Mouse (Mus musculus): ENCODE data around the gene Pld6.
A peak's percentile ranks its signal among the peaks of the same experiment; 100 is the strongest.

The Pld6 gene

DNA sequence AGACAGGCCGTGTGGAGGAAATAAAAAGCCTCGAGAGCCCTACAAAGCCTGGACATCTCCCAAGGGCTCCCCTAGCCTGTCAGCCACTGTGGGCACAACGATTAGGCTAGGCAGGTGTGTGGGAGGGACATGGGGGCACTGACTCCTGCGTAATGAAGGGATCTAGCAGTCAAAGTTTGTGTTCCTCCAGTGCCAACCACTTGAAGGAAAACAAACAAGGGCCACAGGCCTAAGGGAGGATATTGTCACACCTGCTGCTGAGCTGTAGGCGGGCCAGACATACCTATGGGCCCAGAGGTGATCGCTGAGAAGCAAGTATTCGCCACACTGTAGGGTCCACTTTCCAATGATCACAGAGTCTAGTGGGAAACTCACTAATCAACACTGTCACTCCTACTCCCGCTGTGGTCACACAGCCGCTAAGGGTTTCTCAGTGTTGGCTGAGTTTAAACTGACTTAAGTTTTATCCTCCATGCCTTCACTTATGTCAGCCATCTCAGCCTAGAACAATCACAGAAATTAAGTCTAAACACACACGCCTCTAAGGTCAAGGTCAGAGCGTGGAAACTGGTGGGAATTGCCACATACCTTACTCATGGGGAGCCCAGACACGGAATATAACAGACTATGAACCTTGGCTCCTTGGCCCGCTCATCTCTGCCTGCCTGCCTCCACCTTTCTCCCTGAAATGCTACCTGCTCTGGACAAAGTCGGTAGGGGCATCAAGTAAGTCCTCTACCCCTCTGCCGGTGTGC is 824 bp downstream of the Pld6 start:
- DNase-seq (ENCODE audit: low read depth) = no peak

DNA sequence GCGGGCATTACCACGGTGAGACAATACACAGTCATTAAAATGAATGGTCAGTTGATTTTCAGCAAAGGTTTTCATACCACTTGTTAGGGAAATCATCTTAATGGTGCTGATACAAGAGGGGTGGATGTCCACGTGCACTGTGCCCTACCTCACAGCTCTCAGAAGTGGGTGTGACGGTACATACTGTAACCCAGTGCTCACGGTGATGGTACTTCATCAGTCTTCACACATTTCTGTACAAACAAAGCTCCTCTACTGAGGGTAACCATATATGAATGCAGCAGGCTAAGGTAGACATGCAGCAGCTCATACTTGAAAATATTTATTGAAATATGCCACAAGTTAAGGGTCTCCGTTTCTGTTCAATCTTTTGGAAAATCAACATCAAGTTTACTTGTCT is 3.9 kb downstream of the Pld6 start:
- no peak for DNase-seq (ENCODE audit: low read depth)

DNA sequence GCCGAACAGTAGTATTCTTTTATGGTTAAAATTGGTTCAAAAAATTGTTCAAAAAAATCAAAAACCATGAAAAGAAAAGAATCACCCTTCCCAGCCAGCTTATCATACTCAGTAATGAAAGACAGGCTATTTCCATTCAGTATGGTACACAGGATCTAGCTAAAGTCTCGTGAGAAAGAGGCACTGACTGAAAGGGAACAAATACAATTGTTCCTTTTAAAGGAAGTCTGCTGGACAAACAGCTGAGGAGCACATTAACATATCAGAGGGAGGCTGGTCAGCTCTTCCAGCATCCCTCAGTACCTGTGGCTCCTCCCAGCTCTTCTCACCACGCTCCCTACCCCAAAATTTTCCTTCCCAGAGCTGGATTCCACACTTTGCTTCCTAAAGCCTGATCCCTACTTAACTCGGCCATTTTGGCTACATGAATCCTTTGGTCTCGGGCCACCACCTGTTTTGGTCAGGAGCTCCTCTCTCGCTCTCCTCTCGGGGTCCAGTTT is 5.3 kb downstream of the Pld6 start:
- no peak for DNase-seq (ENCODE audit: low read depth)

DNA sequence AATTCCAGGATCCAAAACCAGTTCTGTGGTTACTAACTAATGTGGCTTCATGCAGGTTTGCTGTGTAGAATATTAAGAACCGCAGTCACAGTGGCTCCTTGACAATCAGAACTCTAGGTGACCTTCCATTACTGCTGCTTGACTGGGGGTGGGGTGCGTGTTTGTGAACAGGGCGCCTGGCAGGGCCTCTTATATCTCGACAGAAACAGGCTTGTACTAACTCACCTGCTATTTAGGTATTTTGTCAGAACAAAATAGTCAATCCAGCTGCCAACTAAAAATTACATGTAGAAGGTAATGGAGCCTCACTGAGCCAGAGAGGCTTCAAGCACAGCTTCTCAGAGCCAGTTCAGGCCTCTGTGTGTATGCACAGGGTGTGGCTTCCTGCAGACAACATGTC is 7.2 kb downstream of the Pld6 start:
- DNase-seq (ENCODE audit: low read depth) = no peak

DNA sequence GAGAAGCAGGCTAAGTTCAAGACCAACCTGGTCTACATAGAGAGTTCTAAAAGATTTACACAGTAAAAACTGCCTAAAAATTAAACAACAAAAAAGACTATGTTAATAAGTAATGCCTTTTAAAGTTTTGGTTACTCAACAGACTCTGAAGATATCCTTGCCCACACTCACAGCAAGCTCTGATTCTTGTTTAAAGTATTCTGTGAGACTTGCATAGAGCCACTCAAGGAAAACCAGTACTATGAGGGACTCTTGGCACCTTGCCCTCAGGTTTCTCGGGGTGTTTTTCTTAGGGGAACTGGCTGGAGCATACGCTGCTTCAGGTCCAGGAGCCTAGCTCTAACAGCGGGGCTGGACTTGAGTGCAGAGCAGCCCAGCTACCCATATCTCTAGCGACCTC is 8.0 kb downstream of the Pld6 start:
- no peak for DNase-seq (ENCODE audit: low read depth)

DNA sequence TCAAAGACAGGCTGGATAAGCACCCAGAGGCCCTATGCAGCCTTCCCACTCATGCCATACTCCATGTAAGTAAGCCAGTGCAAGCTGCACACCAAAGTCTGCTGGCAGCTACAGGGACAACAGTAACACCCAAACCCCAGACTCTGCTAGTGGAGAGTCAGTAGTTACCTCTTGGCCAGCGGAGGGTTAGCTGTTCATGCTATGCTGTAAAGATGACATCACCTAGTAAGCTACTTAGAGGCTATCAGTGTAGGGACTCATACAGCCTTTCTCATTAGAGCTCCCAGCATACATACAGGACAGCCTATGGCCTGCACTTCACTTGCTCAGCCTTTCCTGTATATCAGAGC is 8.6 kb downstream of the Pld6 start:
- no peak for DNase-seq (ENCODE audit: low read depth)

DNA sequence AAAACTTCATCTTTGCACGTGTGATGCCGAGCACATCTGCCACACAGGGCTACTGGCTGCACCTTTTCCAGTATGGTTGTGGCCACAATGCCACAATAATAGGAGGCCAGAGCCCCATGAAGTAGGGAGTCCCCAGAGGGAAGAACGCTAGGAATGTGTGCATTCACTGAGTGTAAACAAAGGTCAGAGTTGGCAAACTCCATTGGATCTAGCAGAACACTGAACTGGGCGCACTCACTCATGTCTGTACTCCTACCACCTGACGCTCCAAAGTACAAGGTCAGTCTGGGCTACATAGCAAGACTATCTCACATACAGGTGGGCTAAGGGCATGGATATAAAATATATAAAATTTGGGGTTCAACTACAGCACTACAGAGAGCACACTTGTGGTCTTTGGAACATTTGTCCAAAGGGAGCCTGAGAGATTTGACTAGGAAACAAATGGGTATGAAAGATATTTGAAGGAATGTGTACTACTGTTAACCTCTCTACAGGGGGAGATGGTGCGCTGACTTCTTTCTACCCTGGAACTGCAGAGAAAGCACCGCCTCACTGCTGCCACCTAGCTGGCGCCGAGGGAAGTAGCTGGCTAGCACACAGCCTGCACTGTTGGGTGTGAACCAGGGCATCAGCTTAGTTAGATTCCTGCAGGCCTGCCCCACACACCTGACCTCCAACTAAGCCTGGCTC is 9.1 kb downstream of the Pld6 start:
- peak; percentile 79 for DNase-seq (ENCODE audit: low read depth)

DNA sequence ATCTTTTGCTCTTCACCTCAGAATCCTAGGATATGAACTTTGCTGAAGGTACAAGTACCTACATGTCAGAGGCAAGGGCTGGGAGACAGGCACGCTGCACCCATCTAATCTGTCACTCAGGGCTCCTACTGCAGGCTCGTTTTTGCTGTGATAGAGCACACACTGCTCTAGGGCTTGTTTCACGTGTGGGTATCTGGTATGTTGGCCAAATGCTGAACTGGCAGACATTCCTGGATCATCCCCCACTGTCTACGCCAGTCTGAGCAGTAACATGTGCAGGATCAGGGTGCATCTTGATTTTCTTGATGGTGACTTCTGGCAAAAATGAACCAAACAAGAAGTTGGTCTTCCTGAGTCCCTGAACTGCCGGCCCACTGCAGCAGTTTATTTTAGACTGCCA is 10.2 kb downstream of the Pld6 start:
- no peak for DNase-seq (ENCODE audit: low read depth)

DNA sequence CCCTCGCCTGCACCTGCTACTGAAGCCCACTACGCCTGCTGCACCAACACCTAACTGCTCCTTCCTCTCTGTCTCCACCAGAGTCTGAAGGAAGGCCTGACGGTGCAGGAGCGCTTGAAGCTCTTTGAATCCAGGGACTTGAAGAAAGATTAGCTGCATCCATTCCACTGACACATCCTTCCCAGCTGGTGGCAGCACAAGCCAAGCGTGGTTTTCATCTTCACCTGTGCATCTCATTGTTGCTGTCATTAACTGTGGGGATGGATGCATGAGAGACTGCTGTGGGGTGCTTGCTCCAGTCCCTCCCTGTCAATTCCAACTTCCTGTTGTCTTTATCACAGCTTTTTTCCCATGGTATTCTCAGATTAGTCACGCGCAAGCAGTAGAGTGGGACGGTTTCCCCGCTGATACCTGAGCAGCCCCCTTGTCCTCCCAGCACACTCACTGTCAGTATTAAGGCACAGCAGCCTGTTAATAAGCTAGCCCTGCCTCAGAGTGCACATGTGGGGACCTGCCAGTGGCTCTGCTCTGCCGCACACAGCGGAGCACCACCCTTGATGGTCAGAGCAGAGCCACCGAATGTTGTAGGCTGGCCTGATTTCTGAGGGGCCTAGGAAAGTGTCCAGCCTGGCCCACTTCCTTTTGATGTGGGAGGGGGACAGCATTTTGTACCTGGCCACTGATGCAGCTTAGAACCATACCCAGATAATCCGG is 11.9 kb downstream of the Pld6 start:
- DNase-seq (ENCODE audit: low read depth) = no peak

DNA sequence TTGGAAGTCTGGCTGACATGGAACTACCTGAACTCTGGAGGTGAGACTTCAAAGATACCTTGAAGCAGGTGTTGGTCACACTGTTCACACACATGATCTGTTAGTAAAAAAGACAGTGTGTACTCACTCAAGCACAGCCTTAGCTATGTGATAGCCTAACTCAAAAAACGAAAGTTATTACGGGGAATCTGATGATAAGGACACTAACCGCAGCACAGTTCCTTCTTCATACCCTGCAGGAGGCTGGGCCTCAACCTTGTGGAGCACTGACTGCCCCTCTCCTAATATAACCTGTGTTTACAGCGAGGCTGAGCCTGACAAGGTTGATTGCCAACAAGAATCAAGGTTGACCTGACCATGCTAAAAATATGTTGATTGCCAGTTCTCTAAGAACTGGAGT is 12.9 kb downstream of the Pld6 start:
- DNase-seq (ENCODE audit: low read depth) = no peak

DNA sequence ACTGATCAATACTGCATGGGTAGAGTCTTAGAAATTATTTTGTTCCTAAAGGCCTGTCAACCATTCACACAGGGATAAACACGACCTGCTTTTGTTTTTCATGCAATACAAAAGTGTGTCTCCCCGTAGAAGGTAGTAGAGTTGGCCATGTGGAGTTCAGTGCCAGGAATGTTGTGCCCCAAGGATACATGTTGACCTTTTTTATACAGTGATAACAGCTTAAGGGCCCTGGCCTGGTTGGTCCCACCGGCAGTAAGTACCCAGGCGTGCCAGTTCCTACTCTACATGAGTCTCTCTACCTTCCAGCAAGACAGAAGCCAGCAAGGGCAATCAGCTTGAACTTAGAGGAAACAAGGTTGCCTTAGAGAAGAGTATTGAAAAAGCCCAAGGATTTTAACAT is 14.5 kb downstream of the Pld6 start:
- DNase-seq (ENCODE audit: low read depth) = no peak

DNA sequence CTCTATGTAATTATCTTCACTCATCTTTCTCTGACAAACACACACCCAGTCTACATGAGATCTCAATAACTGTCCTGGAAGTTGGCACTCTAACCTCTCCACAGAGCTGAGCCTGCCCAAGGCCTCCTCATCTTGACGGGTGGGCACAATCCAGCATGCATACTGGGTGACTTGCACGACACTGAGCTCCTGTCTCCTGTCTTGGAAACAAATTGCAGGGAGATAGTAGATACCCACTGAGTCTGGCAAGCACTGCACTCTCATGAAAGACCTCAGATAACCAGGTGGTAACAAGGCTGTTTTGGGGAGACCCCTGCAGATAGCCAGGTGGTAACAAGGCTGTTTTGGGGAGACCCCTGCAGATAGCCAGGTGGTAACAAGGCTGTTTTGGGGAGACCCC is 15.2 kb downstream of the Pld6 start:
- DNase-seq (ENCODE audit: low read depth) = no peak

DNA sequence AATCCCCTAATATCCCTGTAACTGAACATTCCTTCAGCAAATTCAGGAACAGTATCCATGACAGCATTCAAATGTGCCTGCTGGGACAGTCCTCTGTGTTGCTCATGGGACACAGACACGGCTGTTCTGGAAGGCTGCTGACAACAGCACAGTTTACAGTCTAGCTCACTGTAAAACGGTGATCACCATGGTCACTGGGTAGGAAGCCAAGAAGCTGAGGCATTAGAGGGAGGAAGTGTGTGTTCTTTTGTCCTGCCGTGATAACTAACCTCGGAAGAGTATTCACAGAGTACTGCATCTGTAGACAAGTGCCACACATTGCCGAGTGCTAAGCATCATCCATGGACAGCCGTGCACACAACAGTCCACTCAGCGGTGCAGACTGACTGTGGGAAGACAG is 16.7 kb downstream of the Pld6 start:
- no peak for DNase-seq (ENCODE audit: low read depth)

DNA sequence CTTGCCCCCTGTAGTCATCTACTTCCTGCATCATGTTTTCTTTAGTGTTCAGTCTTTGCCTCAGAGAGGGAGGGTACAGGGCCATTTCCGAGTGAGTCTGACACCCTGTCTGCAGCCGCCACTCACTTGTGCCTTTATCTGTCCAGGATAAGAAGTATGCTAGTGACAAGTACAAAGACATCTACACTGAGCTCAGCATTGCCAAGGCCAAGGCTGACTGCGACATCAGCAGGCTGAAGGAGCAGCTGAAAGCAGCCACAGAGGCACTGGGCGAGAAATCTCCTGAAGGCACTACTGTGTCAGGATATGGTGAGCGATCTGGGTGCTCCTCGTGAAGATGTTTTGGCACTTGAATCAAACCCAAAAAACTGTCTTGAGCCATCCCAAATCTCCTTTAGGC is 17.7 kb downstream of the Pld6 start:
- no peak for DNase-seq (ENCODE audit: low read depth)

DNA sequence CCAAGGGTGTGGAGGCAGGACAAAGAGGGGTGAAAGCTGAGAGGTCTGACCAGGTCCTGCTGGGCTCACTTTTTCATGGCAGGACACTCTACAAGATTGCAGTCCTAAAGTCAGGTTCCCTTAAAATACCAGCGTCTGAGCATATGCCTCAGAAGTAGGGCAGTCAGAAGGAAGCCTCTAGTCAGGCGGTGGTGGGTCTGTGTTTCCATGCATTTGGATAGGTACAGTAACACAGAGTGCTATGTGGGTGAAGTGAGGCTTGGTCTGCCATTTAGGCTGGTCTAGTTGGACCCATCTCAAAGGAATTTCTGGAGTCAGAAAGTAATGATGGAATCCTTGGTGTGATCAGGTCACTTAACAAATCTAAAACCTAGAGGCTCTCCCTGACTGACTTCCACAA is 18.1 kb downstream of the Pld6 start:
- no peak for DNase-seq (ENCODE audit: low read depth)

DNA sequence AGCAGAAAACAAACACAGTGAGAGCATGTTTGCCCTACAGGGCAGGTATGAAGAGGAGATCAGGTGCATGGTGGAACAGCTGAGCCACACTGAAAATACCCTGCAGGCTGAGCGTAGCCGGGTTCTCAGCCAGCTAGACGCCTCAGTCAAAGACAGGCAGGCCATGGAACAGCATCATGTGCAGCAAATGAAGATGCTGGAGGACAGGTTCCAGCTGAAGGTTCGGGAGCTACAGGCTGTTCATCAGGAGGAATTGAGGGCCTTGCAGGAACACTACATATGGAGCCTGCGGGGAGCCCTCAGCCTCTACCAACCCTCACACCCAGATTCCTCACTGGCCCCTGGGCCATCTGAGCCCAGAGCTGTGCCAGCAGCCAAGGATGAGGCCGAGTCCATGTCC is 26.6 kb downstream of the Pld6 start:
- no peak for DNase-seq (ENCODE audit: low read depth)

DNA sequence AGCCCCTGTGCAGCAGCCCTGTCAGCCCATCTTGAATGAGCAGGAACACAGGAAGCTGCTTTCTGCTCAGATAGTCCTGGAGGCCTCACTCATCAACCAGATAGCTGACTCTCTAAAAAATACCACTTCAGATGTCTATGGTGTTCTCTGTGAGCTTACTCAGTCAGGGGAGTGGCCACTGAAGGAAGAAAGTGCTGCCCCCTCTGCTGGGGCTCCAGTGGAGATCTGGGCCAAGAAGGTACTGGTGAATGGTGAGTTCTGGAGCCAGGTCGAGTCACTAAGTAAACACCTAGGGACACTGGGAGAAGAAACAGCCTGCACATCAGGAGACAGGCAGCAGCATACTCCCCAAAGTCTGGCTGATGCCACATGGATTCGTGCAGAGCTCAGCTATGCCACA is 27.8 kb downstream of the Pld6 start:
- DNase-seq (ENCODE audit: low read depth) = no peak

DNA sequence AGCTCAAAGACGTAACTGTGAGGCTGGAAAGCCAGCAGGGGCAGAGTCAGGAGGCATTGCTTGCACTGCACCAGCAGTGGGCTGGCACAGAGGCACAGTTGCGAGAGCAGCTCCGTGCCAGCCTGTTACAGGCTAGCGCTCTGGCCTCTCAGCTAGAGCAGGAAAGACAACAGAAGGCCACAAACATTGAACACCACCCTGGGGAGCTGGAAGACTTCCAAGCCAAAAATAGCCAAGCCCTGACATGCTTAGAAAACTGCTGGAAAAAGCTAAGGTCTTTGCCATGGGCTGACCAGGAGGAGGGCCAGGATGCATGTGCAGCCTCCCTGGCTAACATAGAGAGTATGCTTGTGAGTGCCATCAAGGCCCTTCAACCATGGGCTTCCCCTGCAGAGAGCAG is 28.3 kb downstream of the Pld6 start:
- no peak for DNase-seq (ENCODE audit: low read depth)

DNA sequence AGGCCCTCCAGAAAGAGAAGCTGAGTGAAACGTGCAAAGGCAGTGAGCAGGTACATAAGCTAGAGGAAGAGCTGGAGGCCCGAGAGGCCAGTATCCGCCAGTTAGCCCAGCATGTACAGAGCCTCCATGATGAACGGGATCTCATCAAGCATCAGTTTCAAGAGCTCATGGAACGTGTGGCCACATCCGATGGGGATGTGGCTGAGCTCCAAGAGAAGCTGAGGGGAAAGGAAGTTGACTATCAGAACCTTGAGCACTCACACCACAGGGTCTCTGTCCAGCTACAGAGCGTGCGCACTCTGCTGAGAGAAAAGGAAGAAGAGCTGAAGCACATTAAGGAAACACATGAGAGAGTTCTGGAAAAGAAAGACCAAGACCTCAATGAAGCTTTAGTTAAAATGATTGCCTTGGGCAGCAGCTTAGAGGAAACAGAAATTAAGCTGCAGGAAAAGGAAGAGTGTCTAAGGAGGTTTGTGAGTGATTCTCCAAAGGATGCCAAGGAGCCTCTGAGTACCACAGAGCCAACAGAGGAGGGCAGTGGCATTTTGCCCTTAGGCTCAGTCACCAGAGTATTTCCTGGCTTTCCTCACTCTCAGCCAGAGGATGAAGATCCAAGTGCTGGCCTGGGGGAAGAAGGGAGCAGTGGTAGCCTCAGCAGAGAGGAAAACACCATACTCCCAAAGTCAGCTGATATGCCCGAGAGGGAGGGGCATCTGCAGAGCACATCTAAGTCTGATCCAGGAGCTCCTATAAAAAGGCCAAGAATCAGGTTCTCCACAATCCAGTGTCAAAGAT is 29.1 kb downstream of the Pld6 start:
- no peak for DNase-seq (ENCODE audit: low read depth)

DNA sequence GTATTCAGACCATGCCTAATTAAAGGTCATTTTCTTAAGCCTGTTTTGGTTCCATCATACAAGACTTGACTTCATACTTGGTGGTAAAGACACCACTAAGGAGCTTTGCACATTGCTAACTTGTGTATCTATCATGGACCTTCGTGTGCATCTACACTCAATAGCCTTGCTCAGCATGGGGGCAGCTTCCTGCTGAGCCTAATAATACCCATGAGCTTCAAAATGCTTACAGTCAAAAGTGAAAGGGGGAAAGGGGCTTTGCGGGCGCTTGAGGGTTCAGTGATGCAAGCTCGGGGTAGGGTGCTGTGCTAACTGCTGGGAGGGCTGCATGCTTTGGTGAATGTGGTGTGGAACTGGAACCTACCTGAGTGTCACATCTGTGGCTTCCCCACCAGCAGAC is 31.1 kb downstream of the Pld6 start:
- no peak for DNase-seq (ENCODE audit: low read depth)

DNA sequence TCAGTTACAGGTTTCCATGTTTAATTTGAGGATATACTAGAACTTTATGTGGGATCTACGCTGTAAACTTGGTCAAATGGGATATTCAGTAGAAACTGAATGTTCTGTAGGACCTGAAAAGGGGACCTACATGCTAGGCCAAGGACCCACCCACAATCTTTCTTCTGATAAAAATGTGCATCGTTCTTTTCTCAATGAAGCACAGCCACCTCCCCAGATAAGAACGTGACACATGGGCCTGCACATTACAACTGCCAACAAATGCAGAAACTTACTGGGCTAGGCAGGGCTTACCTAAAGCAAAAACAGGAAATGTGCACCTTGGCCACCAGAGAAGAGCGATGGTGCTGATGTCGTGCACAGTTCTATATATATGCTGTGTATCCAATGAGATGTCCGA is 32.9 kb downstream of the Pld6 start:
- DNase-seq (ENCODE audit: low read depth) = no peak

DNA sequence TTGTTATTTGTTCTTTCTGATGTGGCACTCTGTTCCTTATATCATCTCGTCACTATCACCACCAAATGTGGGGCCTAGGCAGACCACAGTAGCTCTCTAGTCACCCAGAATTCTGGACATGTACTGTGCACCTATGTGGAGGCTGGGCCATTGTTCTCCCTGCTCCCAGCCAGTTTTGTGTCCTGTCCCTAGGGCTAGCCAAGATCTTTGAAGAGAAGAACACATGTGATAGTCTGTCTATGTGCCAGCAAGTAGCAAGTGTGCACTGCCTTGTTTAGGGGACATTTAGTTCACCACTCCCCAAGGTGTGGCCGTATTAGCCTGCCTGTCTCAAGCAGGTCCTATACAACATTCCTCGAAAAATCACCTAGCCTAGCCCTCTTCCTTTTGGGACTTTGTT is 38.4 kb downstream of the Pld6 start:
- DNase-seq (ENCODE audit: low read depth) = no peak

DNA sequence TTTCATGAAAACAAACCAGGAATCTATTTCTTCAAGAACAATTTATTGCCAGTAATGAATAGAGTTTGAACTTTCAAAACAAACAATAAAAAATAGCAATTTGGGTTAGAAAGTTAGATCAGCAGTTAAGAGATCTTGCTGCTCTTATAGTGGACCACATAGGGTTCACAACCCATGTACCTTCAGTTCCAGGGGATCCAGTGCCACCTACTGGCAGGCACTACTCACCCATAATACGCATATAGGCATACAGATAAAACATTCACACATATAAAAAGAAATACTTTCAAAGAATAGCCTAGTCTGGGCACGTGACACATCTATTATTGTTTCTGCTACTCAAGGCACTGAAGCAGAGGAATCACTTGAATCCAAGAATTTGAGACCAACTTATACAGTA is 40.8 kb downstream of the Pld6 start:
- peak; percentile 53 for DNase-seq (ENCODE audit: low read depth)

Measured in naive thymus-derived CD4-positive, alpha-beta T cell, adult 2 months (primary cell).